Mouse (Mus musculus): ENCODE results near the gene Ntm.

Ntm gene

GRCm38 (mm10) chr9:29330486-29330885 is 632.5 kb downstream of the Ntm start:
- peak; percentile 50 for DNase-seq (ENCODE audit: low read depth, low spot score)

GRCm38 (mm10) chr9:29326283-29326682 is 636.7 kb downstream of the Ntm start:
- peak; percentile 62 for DNase-seq (ENCODE audit: low read depth, low spot score)

GRCm38 (mm10) chr9:29325137-29325536 is 637.8 kb downstream of the Ntm start:
- DNase-seq (ENCODE audit: low read depth, low spot score), result peak; percentile 46

GRCm38 (mm10) chr9:29319197-29319596 is 643.7 kb downstream of the Ntm start:
- DNase-seq (ENCODE audit: low read depth, low spot score), result no peak

- DNase-seq (ENCODE audit: low read depth, low spot score), result no peak
These were observed 644.2 kb downstream of the Ntm start for GRCm38 (mm10) chr9:29318676-29319162.

GRCm38 (mm10) chr9:29317623-29318022 is 645.3 kb downstream of the Ntm start:
- peak; percentile 87 for DNase-seq (ENCODE audit: low read depth, low spot score)

- DNase-seq (ENCODE audit: low read depth, low spot score), result peak; percentile 87
These were observed 647.1 kb downstream of the Ntm start for GRCm38 (mm10) chr9:29315842-29316241.

- peak; percentile 80 for DNase-seq (ENCODE audit: low read depth, low spot score)
These were observed 656.0 kb downstream of the Ntm start for GRCm38 (mm10) chr9:29306961-29307360.

- DNase-seq (ENCODE audit: low read depth, low spot score), result peak; percentile 86
These were observed 664.6 kb downstream of the Ntm start for GRCm38 (mm10) chr9:29298340-29298739.

- peak; percentile 49 for DNase-seq (ENCODE audit: low read depth, low spot score)
These were observed 666.2 kb downstream of the Ntm start for GRCm38 (mm10) chr9:29296752-29297151.

- peak; percentile 82 for DNase-seq (ENCODE audit: low read depth, low spot score)
These were observed 674.8 kb downstream of the Ntm start for GRCm38 (mm10) chr9:29288003-29288704.

- no peak for DNase-seq (ENCODE audit: low read depth, low spot score)
These were observed 677.8 kb downstream of the Ntm start for GRCm38 (mm10) chr9:29285144-29285543.

- DNase-seq (ENCODE audit: low read depth, low spot score), result peak; percentile 77
These were observed 690.1 kb downstream of the Ntm start for GRCm38 (mm10) chr9:29272861-29273260.

GRCm38 (mm10) chr9:29269988-29270387 is 693.0 kb downstream of the Ntm start:
- DNase-seq (ENCODE audit: low read depth, low spot score), result peak; percentile 59

- DNase-seq (ENCODE audit: low read depth, low spot score), result peak; percentile 68
These were observed 693.7 kb downstream of the Ntm start for GRCm38 (mm10) chr9:29269277-29269646.

GRCm38 (mm10) chr9:29268583-29269276 is 694.2 kb downstream of the Ntm start:
- peak; percentile 85 for DNase-seq (ENCODE audit: low read depth, low spot score)

GRCm38 (mm10) chr9:29267663-29268062 is 695.3 kb downstream of the Ntm start:
- no peak for DNase-seq (ENCODE audit: low read depth, low spot score)

GRCm38 (mm10) chr9:29265177-29265576 is 697.8 kb downstream of the Ntm start:
- DNase-seq (ENCODE audit: low read depth, low spot score), result no peak

GRCm38 (mm10) chr9:29262836-29263235 is 700.1 kb downstream of the Ntm start:
- DNase-seq (ENCODE audit: low read depth, low spot score), result no peak

GRCm38 (mm10) chr9:29252866-29253265 is 710.1 kb downstream of the Ntm start:
- DNase-seq (ENCODE audit: low read depth, low spot score), result peak; percentile 82

- DNase-seq (ENCODE audit: low read depth, low spot score), result no peak
These were observed 712.1 kb downstream of the Ntm start for GRCm38 (mm10) chr9:29250813-29251212.

GRCm38 (mm10) chr9:29247812-29248211 is 715.1 kb downstream of the Ntm start:
- no peak for DNase-seq (ENCODE audit: low read depth, low spot score)

GRCm38 (mm10) chr9:29244006-29244405 is 718.9 kb downstream of the Ntm start:
- DNase-seq (ENCODE audit: low read depth, low spot score), result peak; percentile 77

Measured in brain, adult 2 months (tissue).